ENCODE assay signal across 28 mouse cellular contexts in the genomic region with DNA sequence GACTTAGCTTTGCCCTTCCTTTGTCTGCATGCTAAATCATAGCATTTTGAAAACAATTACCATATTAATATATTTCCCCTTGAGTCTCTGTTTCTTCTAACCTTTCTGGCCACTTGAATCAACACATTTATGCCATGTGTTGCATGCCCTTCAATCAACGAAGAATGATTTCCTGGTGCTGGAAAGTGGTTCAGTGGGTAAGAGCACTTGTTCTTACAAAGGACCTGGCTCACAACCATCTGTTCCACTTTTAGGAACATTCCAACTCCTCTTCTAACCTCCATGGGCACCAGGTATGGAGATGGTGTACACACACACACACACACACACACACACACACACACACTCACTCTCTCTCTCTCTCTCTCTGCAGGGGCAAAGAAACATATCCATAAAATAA.
"Had no signal": no experiment of that assay in that cellular context is flagged by ENCODE, and none has a peak within 500 bp of the region (broad histone marks: within the 10 kb centered on the region; RNA-seq: fewer than 3 reads in every experiment).

No protein-coding gene starts in this region.

- H3K4me3 ChIP-seq: left cerebral cortex, adult 2 months; limb, embryonic 10.5 days; limb, embryonic 12.5 days; limb, embryonic 13.5 days; limb, embryonic 15.5 days; liver, embryonic 12.5 days; liver, embryonic 13.5 days; liver, embryonic 15.5 days; lung, embryonic 15.5 days; megakaryocyte, embryonic 14.5 days; midbrain, embryonic 10.5 days; midbrain, embryonic 12.5 days; midbrain, embryonic 13.5 days; midbrain, embryonic 15.5 days; myocyte; neural tube, embryonic 12.5 days; neural tube, embryonic 13.5 days had no signal

- DNase-seq: left cerebral cortex, postnatal 4 days; liver; liver, embryonic 13.5 days; liver, postnatal 0 days; lung, embryonic 14.5 days; lung, postnatal 4 days; midbrain, embryonic 14.5 days had no signal

- H3K9ac ChIP-seq: limb, embryonic 12.5 days; limb, embryonic 13.5 days; limb, embryonic 15.5 days; liver, embryonic 12.5 days; liver, embryonic 13.5 days; liver, embryonic 14.5 days; liver, embryonic 15.5 days; liver, postnatal 0 days; lung, embryonic 14.5 days; lung, embryonic 15.5 days; midbrain, embryonic 12.5 days; midbrain, embryonic 13.5 days; midbrain, embryonic 15.5 days; neural tube, embryonic 12.5 days; neural tube, embryonic 13.5 days had no signal

- H3K4me1 ChIP-seq: limb, embryonic 10.5 days; limb, embryonic 12.5 days; limb, embryonic 13.5 days; limb, embryonic 15.5 days; liver, embryonic 12.5 days; liver, embryonic 13.5 days; liver, embryonic 15.5 days; lung, embryonic 15.5 days; megakaryocyte, embryonic 14.5 days; midbrain, embryonic 10.5 days; midbrain, embryonic 12.5 days; midbrain, embryonic 13.5 days; midbrain, embryonic 15.5 days; neural tube, embryonic 12.5 days; neural tube, embryonic 13.5 days had no signal

- H3K27me3 ChIP-seq: limb, embryonic 12.5 days; limb, embryonic 13.5 days; limb, embryonic 15.5 days; liver, embryonic 12.5 days; liver, embryonic 13.5 days; liver, embryonic 15.5 days; lung, embryonic 15.5 days; megakaryocyte, embryonic 14.5 days; midbrain, embryonic 12.5 days; midbrain, embryonic 13.5 days; midbrain, embryonic 15.5 days; neural tube, embryonic 12.5 days; neural tube, embryonic 13.5 days had no signal

- H3K9me3 ChIP-seq: limb, embryonic 10.5 days; limb, embryonic 12.5 days; limb, embryonic 13.5 days; limb, embryonic 15.5 days; liver, embryonic 12.5 days; liver, embryonic 13.5 days; liver, embryonic 15.5 days; lung, embryonic 15.5 days; megakaryocyte, embryonic 14.5 days; midbrain, embryonic 10.5 days; midbrain, embryonic 12.5 days; midbrain, embryonic 13.5 days; midbrain, embryonic 15.5 days; neural tube, embryonic 12.5 days; neural tube, embryonic 13.5 days had no signal

- H3K4me2 ChIP-seq: limb, embryonic 12.5 days; limb, embryonic 13.5 days; limb, embryonic 15.5 days; liver, embryonic 11.5 days; liver, embryonic 12.5 days; liver, embryonic 13.5 days; liver, embryonic 15.5 days; lung, embryonic 14.5 days; lung, embryonic 15.5 days; midbrain, embryonic 11.5 days; midbrain, embryonic 12.5 days; midbrain, embryonic 13.5 days; midbrain, embryonic 15.5 days; neural tube, embryonic 12.5 days; neural tube, embryonic 13.5 days had no signal

- ATAC-seq: liver, embryonic 12.5 days; liver, postnatal 0 days; midbrain, embryonic 13.5 days; midbrain, embryonic 15.5 days; midbrain, embryonic 16.5 days had no signal

- H3K27ac ChIP-seq: left cerebral cortex, adult 2 months; limb, embryonic 10.5 days; limb, embryonic 12.5 days; limb, embryonic 13.5 days; limb, embryonic 15.5 days; liver, embryonic 12.5 days; liver, embryonic 13.5 days; liver, embryonic 14.5 days; liver, embryonic 15.5 days; lung, embryonic 15.5 days; macrophage; midbrain, embryonic 10.5 days; midbrain, embryonic 12.5 days; midbrain, embryonic 13.5 days; midbrain, embryonic 15.5 days; neural tube, embryonic 12.5 days; neural tube, embryonic 13.5 days had no signal
